ENCODE assay signal across 9 mouse cellular contexts in genomic region chr4:120866211-120866610, GRCm38 (mm10). TPM values are rescaled to one million over a fixed set of nuclear protein-coding genes. Genes with fewer than 3 reads are reported as not detected.
DNase-seq lines count a peak whose midpoint lies in the region; ATAC-seq and TF ChIP-seq lines count a peak whose summit lies in the region.
"Had no signal": no experiment of that assay in that cellular context is flagged by ENCODE, and none has a peak within 500 bp of the region (broad histone marks: within the 10 kb centered on the region; RNA-seq: fewer than 3 reads in every experiment).

No protein-coding gene starts in this region.

- no peak overlapping the region for H3K4me2 ChIP-seq in lung, embryonic 15.5 days
- H3K4me2 ChIP-seq in kidney, embryonic 15.5 days = no peak overlapping the region
- H3K4me2 ChIP-seq in midbrain, postnatal 0 days (ENCODE audit: low read depth, low read length, poor library complexity, severe bottlenecking) = no peak overlapping the region
- H3K4me2 ChIP-seq: embryonic facial prominence, embryonic 12.5 days had no signal

- 0 out of 2 replicates have a peak, but pooled peaks have one; percentile 63 for ATAC-seq in lung, embryonic 15.5 days (ENCODE audit: borderline replicate concordance, extremely low read depth, low FRiP score, low TSS enrichment)
- ATAC-seq in kidney, embryonic 15.5 days (replicated peaks; ENCODE audit: low FRiP score) = peak; percentile 79; the same call in 1 of the 2 replicates
- no peak for ATAC-seq in midbrain, postnatal 0 days (ENCODE audit: low FRiP score)

- H3K4me3 ChIP-seq in lung, embryonic 15.5 days = no peak overlapping the region
- no peak overlapping the region for H3K4me3 ChIP-seq in kidney, embryonic 15.5 days (replicated peaks)
- no peak overlapping the region for H3K4me3 ChIP-seq in midbrain, postnatal 0 days (ENCODE audit: low read depth, low read length)
- H3K4me3 ChIP-seq: embryonic facial prominence, embryonic 12.5 days had no signal

- H3K36me3 ChIP-seq in lung, embryonic 15.5 days = no peaks in the 10 kb centered on the region
- no peaks in the 10 kb centered on the region for H3K36me3 ChIP-seq in kidney, embryonic 15.5 days
- H3K36me3 ChIP-seq in midbrain, postnatal 0 days (ENCODE audit: insufficient read depth, low read length) = no peaks in the 10 kb centered on the region
- H3K36me3 ChIP-seq: embryonic facial prominence, embryonic 12.5 days had no signal

- H3K4me1 ChIP-seq in lung, embryonic 15.5 days = no peaks in the 10 kb centered on the region
- H3K4me1 ChIP-seq in kidney, embryonic 15.5 days = 0 out of 2 replicates have a peak, but pooled peaks cover 3% of the 10 kb centered on the region
- H3K4me1 ChIP-seq in midbrain, postnatal 0 days (ENCODE audit: insufficient read depth, low read length) = peaks cover 9% of the 10 kb centered on the region

- DNase-seq in lung, postnatal 25 days (ENCODE audit: low spot score) = no peak
- peak; percentile 35 for DNase-seq in brain, embryonic 14.5 days (ENCODE audit: low read depth)
- DNase-seq in midbrain, postnatal 0 days (ENCODE audit: low spot score) = peak; percentile 37
- DNase-seq in cerebellum, postnatal 14 days = no peak
- DNase-seq in cerebellum, adult 18-20 months = no peak
- DNase-seq in right cerebral cortex, postnatal 10 days (ENCODE audit: low spot score in 2 of 2) = no peak

- TF ChIP-seq CTCF in brain, embryonic 14.5 days (IDR thresholded peaks at IDR 0.05; ENCODE audit: borderline replicate concordance, extremely low read depth, insufficient read depth, insufficient read length) = no peak
- no peak for TF ChIP-seq CTCF in midbrain, postnatal 0 days (IDR thresholded peaks at IDR 0.05)

- no peak for TF ChIP-seq POLR2A in brain, embryonic 14.5 days (IDR thresholded peaks at IDR 0.05; ENCODE audit: borderline replicate concordance, extremely low read depth, insufficient read depth, insufficient read length, poor library complexity, severe bottlenecking)

- WGBS in lung, embryonic 15.5 days = 1% methylated on average over 6 of the region's 6 CpGs
- under 1% methylated on average over 6 of the region's 6 CpGs for whole genome bisulfite sequencing in kidney, embryonic 15.5 days
- 14% methylated on average over 6 of the region's 6 CpGs for WGBS in midbrain, postnatal 0 days

- no peaks in the 10 kb centered on the region for H3K9me3 ChIP-seq in lung, embryonic 15.5 days
- no peaks in the 10 kb centered on the region for H3K9me3 ChIP-seq in kidney, embryonic 15.5 days (replicated peaks)
- H3K9me3 ChIP-seq in midbrain, postnatal 0 days (ENCODE audit: low read length) = no peaks in the 10 kb centered on the region
- H3K9me3 ChIP-seq: embryonic facial prominence, embryonic 12.5 days had no signal

- H3K27ac ChIP-seq in lung, embryonic 15.5 days = no peak overlapping the region
- no peak overlapping the region for H3K27ac ChIP-seq in kidney, embryonic 15.5 days
- no peak overlapping the region for H3K27ac ChIP-seq in midbrain, postnatal 0 days (ENCODE audit: low read depth, low read length)
- H3K27ac ChIP-seq: embryonic facial prominence, embryonic 12.5 days had no signal

- no peak overlapping the region for H3K9ac ChIP-seq in lung, embryonic 15.5 days
- no peak overlapping the region for H3K9ac ChIP-seq in kidney, embryonic 15.5 days
- H3K9ac ChIP-seq in midbrain, postnatal 0 days (replicated peaks; ENCODE audit: low read length, poor library complexity, severe bottlenecking) = no peak overlapping the region
- H3K9ac ChIP-seq: embryonic facial prominence, embryonic 12.5 days had no signal

- no peaks in the 10 kb centered on the region for H3K27me3 ChIP-seq in lung, embryonic 15.5 days
- H3K27me3 ChIP-seq in kidney, embryonic 15.5 days = 0 out of 2 replicates have a peak, but pooled peaks cover 3% of the 10 kb centered on the region
- H3K27me3 ChIP-seq in midbrain, postnatal 0 days (ENCODE audit: insufficient read depth, low read length) = no peaks in the 10 kb centered on the region
- H3K27me3 ChIP-seq: embryonic facial prominence, embryonic 12.5 days had no signal

RNA-seq across cellular contexts. Expression of gene Rims3, which starts 11.6 kb away (rescaled TPM):
- polyA plus RNA-seq in lung, embryonic 15.5 days (2015; fragmentation: Nextera tagmentation; extraction: Ambion mirVana) = 0.57 and 0.72 TPM in 2 replicates
- 21.8 and 39.8 TPM in 2 replicates for polyA plus RNA-seq in brain, embryonic 14.5 days (2012; rRNA removed)
- polyA plus RNA-seq in kidney, embryonic 15.5 days (2015; fragmentation: Nextera tagmentation; extraction: Ambion mirVana) = 0.54 and 1.2 TPM in 2 replicates
- 131 and 140 TPM in 2 replicates for total RNA-seq in midbrain, postnatal 0 days (2014; rRNA removed)
- polyA plus RNA-seq in midbrain, postnatal 0 days (2015; fragmentation: Nextera tagmentation; extraction: Ambion mirVana) = 34.6 and 37.1 TPM in 2 replicates

RNA-seq across cellular contexts. Expression of gene Nfyc, which starts 34.8 kb away (rescaled TPM):
- 93.7 and 99.5 TPM in 2 replicates for polyA plus RNA-seq in lung, embryonic 15.5 days (2015; fragmentation: Nextera tagmentation; extraction: Ambion mirVana)
- 160 and 212 TPM in 2 replicates for polyA plus RNA-seq in brain, embryonic 14.5 days (2012; rRNA removed)
- polyA plus RNA-seq in kidney, embryonic 15.5 days (2015; fragmentation: Nextera tagmentation; extraction: Ambion mirVana) = 112 and 115 TPM in 2 replicates
- 85.1 and 87.8 TPM in 2 replicates for total RNA-seq in midbrain, postnatal 0 days (2014; rRNA removed)
- polyA plus RNA-seq in midbrain, postnatal 0 days (2015; fragmentation: Nextera tagmentation; extraction: Ambion mirVana) = 60.5 and 65.8 TPM in 2 replicates

RNA-seq across cellular contexts. Expression of gene Exo5, which starts 58.6 kb away (rescaled TPM):
- polyA plus RNA-seq in lung, embryonic 15.5 days (2015; fragmentation: Nextera tagmentation; extraction: Ambion mirVana) = 27.6 and 27.9 TPM in 2 replicates
- polyA plus RNA-seq in brain, embryonic 14.5 days (2012; rRNA removed) = 31.2 and 32.6 TPM in 2 replicates
- polyA plus RNA-seq in kidney, embryonic 15.5 days (2015; fragmentation: Nextera tagmentation; extraction: Ambion mirVana) = 31.4 and 32.7 TPM in 2 replicates
- 11.1 and 13.6 TPM in 2 replicates for total RNA-seq in midbrain, postnatal 0 days (2014; rRNA removed)
- 13.4 and 14.5 TPM in 2 replicates for polyA plus RNA-seq in midbrain, postnatal 0 days (2015; fragmentation: Nextera tagmentation; extraction: Ambion mirVana)

Comparison
In these comparisons a context has a peak if more than half of its experiments do, and no peak if none do; other contexts are left out.
1. DNase-seq: peak in brain, embryonic 14.5 days (single experiment) and midbrain, postnatal 0 days (single experiment); none in lung, postnatal 25 days (single experiment), cerebellum, postnatal 14 days (0 of 2), cerebellum, adult 18-20 months (0 of 2) and right cerebral cortex, postnatal 10 days (0 of 2).
2. RNA of gene Rims3, which starts 11.6 kb away (polyA plus RNA-seq): 21.8 to 39.8 TPM in brain, embryonic 14.5 days and 34.6 to 37.1 TPM in midbrain, postnatal 0 days; 0.54 to 1.2 TPM in kidney, embryonic 15.5 days and 0.57 to 0.72 TPM in lung, embryonic 15.5 days; every median in the first group is over 10 times any median in the second.